Mouse (Mus musculus): Measurements from ENCODE around the gene Mrps21. TPM values are rescaled to one million over a fixed set of nuclear protein-coding genes. Genes with fewer than 3 reads are reported as not detected.

Mrps21 gene
- polyA plus RNA-seq, 1 experiment, result 291 TPM

GRCm38 (mm10) chr3:95855502-95856089, 15.7 kb downstream of the Mrps21 start, which contains the start of gene Prpf3:
Prpf3 (minus strand) TSS chr3:95855885.
- peak; percentile 91 for DNase-seq (ENCODE audit: low spot score)

GRCm38 (mm10) chr3:95851317-95851716, 20.0 kb downstream of the Mrps21 start:
- no peak for DNase-seq (ENCODE audit: low spot score)

DNA sequence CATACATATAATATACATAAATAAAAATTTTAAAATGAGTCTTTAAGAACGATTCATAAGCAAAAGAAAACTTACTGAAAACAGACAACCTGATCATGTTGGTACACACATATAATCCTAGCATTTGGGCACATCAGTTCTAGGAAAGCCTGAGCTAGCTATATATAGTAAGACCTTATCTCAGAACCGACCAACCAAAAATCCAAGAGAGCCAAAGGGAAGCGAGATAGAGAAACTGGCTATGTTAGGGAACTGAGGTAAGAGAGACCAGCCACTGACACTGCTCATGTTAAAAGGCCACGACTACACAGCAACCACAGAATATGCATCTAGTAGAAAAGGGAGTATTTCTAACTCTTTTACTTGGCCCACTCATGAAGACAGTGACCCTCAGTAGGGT, 20.7 kb downstream of the Mrps21 start:
- DNase-seq (ENCODE audit: low spot score), result no peak

DNA sequence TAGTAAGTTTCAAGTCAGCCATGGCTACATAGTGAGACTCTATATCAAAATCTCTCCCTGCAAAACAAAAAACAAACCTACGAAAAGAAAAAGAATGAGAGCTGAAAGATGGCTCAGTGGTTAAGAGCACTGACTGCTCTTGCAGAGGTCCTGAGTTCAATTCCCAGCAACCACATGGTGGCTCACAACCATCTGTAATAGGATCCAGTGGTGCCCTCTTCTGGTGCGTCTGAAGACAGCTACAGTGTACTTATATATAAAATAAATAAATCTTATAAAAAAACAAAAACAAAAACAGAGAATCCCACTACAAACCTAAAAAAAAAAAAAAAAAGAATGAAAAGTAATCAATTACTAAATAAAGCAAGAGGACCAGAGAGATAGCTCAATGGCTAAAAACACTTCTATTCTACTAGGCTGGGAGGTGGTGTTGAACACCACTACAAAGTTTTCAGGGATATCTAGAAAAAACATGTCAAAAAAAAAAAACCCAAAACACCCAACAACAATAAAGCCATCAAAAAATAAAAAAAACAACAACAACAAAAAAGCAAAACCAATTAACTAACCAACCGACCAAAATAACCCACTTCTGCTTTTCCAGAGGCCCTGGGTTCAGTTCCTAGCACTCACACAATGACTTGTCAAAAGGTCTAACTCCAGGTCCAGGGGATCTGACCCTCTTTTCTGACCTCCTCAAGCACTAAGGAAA, 28.7 kb downstream of the Mrps21 start:
- DNase-seq (ENCODE audit: low spot score), result no peak

GRCm38 (mm10) chr3:95839250-95839649, 32.1 kb downstream of the Mrps21 start:
- DNase-seq (ENCODE audit: low spot score), result no peak

DNA sequence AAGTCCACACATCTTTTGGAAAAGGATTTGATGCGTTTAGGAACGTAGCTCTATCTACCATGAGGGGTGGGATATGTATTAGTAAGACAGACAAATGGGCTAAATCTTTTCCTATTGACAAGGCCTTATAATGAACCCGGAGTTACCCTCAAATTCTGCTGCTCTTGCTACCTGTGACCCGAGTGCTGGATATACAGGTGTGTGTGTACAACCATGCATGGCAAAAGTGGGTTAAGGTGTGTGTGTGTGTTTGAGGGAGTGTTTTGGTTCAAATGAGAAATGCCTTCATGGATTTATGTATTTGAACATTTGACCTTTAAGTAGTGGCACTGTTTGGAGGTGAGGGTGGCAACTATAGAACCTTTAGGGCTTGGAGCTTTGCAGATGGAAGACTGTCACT, 42.3 kb downstream of the Mrps21 start:
- DNase-seq (ENCODE audit: low spot score), result no peak

- DNase-seq (ENCODE audit: low spot score), result no peak
Measured at GRCm38 (mm10) chr3:95826275-95826674, 45.0 kb downstream of the Mrps21 start.

GRCm38 (mm10) chr3:95820046-95821010, 51.0 kb downstream of the Mrps21 start:
- no peak for DNase-seq (ENCODE audit: low spot score)

GRCm38 (mm10) chr3:95819351-95819985, 51.9 kb downstream of the Mrps21 start:
- peak; percentile 88 for DNase-seq (ENCODE audit: low spot score)

DNA sequence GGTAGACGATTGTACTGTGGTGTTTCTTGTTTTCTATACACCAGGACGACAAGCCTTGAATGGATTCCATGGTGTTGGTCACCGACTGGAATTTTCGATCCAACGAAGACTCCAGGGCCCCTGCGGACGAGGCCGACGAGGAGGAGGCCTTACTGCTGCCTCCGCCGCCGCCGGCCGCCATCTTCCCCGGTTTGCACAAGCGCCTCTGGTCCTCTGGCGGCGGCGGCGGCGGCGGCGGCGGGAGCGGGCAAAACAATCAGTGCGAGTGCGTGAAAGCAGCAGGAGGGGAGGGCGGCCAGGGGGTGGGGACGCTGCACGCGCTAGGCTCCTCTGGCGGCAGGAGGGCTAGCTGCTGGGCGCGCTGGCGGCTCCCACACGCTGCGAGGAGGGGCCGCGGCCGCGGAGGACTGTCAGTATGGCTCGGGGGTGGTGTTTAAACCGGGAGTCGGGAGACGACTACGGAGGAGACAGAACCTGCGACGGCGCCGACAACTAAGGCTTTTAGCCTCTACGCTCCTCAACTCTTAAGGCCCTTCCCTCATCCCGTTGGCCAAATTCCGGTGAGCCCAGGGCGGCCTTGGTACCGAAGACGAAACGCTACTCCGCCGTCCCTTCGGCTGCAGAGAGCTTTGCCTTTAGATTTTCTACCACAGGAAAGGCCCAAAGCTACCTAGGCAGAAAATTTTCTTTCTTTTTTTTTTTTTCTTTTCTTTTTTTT, 52.6 kb downstream of the Mrps21 start, which contains the start of gene Rprd2:
Rprd2 (minus strand) TSS at position 293 of the 718 bp plus-strand sequence.
- peak; percentile 76 for DNase-seq (ENCODE audit: low spot score)

GRCm38 (mm10) chr3:95818026-95818511, 53.2 kb downstream of the Mrps21 start:
- peak; percentile 47 for DNase-seq (ENCODE audit: low spot score)

DNA sequence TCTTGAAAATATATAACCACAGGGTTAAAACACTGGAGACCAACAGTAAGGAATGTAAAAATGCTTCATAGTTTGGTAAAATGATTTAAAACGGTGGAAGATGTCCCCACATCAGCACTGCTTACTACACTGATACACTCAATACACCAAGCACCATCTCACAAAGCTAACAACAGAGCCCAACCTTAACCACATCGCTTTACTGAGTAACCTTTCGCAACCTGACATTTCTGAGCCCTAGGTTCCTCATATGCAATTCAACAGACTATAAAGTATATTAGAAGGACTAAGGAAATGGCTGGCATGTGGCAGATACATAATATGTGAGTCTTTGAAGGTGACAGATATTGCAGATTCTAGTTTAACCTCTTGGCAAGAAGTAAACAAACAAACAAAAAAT, 54.6 kb downstream of the Mrps21 start:
- no peak for DNase-seq (ENCODE audit: low spot score)

Other genes starting within 250 kb of the Mrps21 start
- 31.6 and 45.7 TPM in 2 replicates for gene Ensa, start 246.5 kb downstream of the Mrps21 start, polyA plus RNA-seq (2012; rRNA removed)
- gene Mcl1, start 212.7 kb downstream of the Mrps21 start, polyA plus RNA-seq (2012; rRNA removed), result 90.3 and 106 TPM in 2 replicates
- gene Adamtsl4, start 183.6 kb downstream of the Mrps21 start, polyA plus RNA-seq (2012; rRNA removed), result 52.4 and 58.8 TPM in 2 replicates
- gene Ecm1, start 131.9 kb downstream of the Mrps21 start, polyA plus RNA-seq (2012; rRNA removed), result 718 and 729 TPM in 2 replicates
- 32.5 and 37.6 TPM in 2 replicates for gene Tars2, start 111.3 kb downstream of the Mrps21 start, polyA plus RNA-seq (2012; rRNA removed)
- 17.7 and 20.2 TPM in 2 replicates for gene Rprd2, start 52.7 kb downstream of the Mrps21 start, polyA plus RNA-seq (2012; rRNA removed)
- gene Prpf3, start 15.6 kb downstream of the Mrps21 start, polyA plus RNA-seq (2012; rRNA removed), result 26.6 and 29.7 TPM in 2 replicates
- 37.5 and 49.5 TPM in 2 replicates for gene Ciart, start 10.7 kb upstream of the Mrps21 start, polyA plus RNA-seq (2012; rRNA removed)
- gene BC028528, start 20.5 kb upstream of the Mrps21 start, polyA plus RNA-seq (2012; rRNA removed), result 28.6 and 30.4 TPM in 2 replicates
- gene Aph1a, start 22.4 kb upstream of the Mrps21 start, polyA plus RNA-seq (2012; rRNA removed), result 84.0 and 96.2 TPM in 2 replicates
- gene Car14, start 33.2 kb upstream of the Mrps21 start, polyA plus RNA-seq (2012; rRNA removed), result 14.7 and 17.0 TPM in 2 replicates
- gene Anp32e, start 57.7 kb upstream of the Mrps21 start, polyA plus RNA-seq (2012; rRNA removed), result 53.4 and 78.9 TPM in 2 replicates
- gene Plekho1, start 124.5 kb upstream of the Mrps21 start, polyA plus RNA-seq (2012; rRNA removed), result 196 and 224 TPM in 2 replicates
- 15.3 and 20.3 TPM in 2 replicates for gene Vps45, start 186.9 kb upstream of the Mrps21 start, polyA plus RNA-seq (2012; rRNA removed)
- gene Otud7b, start 233.0 kb upstream of the Mrps21 start, polyA plus RNA-seq (2012; rRNA removed), result 11.1 and 16.8 TPM in 2 replicates

Data from urinary bladder, adult 2 months (tissue).